Mouse (Mus musculus) stomach, postnatal 0 days (tissue): Measurements from ENCODE around the gene Bex1.

Source experiments
- CTCF ChIP-seq: IDR thresholded peaks from 2 replicates; pipeline ENCODE4 v1.5.1; 2016; ENCODE audit warnings: antibody characterized with exemption, low read depth, mild to moderate bottlenecking, moderate library complexity
- EP300 ChIP-seq: optimal IDR thresholded peaks from 2 replicates; pipeline ENCODE3; 2016; ENCODE audit warnings: antibody characterized with exemption

DNA sequence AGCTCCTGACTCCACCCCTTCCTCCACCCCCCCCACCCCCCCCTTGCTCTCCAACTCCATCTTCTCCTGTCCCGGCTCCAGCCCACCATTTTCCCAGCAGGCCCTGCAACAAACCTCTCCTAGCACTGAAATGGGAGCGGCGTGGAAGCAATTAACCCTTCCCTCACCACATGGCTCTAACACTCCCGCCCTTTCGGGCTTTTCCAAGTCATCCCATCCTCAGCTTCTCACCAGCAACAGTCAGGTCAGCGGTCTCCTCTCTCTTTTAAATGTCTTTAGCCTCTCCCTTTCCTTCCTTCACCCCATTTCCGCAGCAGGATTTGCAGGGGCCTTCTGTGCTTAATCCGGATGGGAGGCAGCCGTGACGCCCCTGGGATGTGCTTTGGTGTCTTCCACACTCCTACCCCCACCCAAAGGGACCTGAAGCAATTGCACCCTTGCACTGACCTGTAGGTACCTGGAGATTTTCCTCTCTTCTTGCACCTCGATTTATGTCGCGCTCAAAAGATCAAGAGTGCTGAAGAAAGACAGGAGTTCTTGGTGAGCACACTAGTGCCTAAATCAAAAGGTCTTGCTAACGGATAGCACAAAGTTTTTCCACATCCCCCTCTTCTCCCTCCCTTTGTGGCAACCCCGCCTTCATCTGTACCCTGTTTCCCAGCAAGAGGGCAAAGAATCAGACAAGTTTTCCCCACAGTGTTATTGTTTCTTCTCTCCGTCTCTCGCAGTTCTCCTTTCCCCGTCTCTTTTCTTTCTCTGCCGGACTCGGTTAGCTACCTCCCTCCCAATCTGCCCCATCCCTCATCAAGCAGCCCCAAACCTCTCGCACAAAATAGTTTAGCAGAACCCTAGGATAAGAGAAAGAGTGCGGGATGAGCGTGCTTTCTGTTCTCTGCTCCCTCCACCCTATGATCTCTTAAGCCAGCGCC is 43.9 kb downstream of the Bex1 start:
- TF ChIP-seq CTCF (no peak), EP300 (no peak)
